Mouse (Mus musculus) spleen, adult 2 months (tissue): ENCODE results near the gene Rasgef1c. TPM values are rescaled to one million over a fixed set of nuclear protein-coding genes. Genes with fewer than 3 reads are reported as not detected.

ENCODE experiments used
- DNase-seq, 2 experiments: peaks; one replicate each; pipeline versions ENCODE4 v3.0.0 to v3.0.0-alpha.2; 2012 to 2021; ENCODE audit warnings: low spot score in 2 of 2, low read depth in 1 of 2
- H3K27ac ChIP-seq: fragments of 200-500 bp; 2 replicates; pipeline ENCODE4 v1.5.1; 2012; ENCODE audit warnings: low read length, inconsistent platforms; ENCODE audit not compliant: insufficient read depth
- H3K27me3 ChIP-seq: fragments of 200-500 bp; 2 replicates; pipeline ENCODE4 v1.6.1; 2012; ENCODE audit warnings: mild to moderate bottlenecking, moderate library complexity, low read length, inconsistent platforms; ENCODE audit not compliant: control insufficient read depth, insufficient read depth
- H3K36me3 ChIP-seq: fragments of 200-500 bp; 2 replicates; pipeline ENCODE4 v1.6.1; 2012; ENCODE audit warnings: mild to moderate bottlenecking, low read length, inconsistent platforms; ENCODE audit not compliant: control insufficient read depth, insufficient read depth
- H3K4me1 ChIP-seq: fragments of 200-500 bp; 2 replicates; pipeline ENCODE4 v1.6.1; 2011; ENCODE audit warnings: inconsistent platforms; ENCODE audit not compliant: control insufficient read depth, insufficient read depth, insufficient read length
- H3K4me3 ChIP-seq: fragments of 200-500 bp; 2 replicates; pipeline ENCODE4 v1.5.1; 2011; ENCODE audit warnings: mild to moderate bottlenecking, inconsistent platforms; ENCODE audit not compliant: insufficient read depth, insufficient read length; ENCODE audit errors: extremely low read depth
- CTCF ChIP-seq: fragments of 200-500 bp; IDR thresholded peaks from 2 replicates; pipeline ENCODE4 v1.5.1; 2011; ENCODE audit warnings: mild to moderate bottlenecking, inconsistent platforms; ENCODE audit not compliant: insufficient read depth, insufficient read length, insufficient replicate concordance; ENCODE audit errors: extremely low read depth
- POLR2A ChIP-seq: fragments of 200-500 bp; IDR thresholded peaks from 2 replicates; pipeline ENCODE4 v1.6.1; 2011; ENCODE audit warnings: low read depth, low read length, inconsistent platforms
- WGBS: fragments of 180-500 bp; shearing (Covaris S2); methylation state at CpG from one replicate; pipeline ENCODE4 v1.1.7; 2018; 5-methylcytosine and 5-hydroxymethylcytosine counted together
- polyA plus RNA-seq: library from polyadenylated mRNA; depleted of rRNA; stranded (reverse); fragments of >200 nt; gene quantifications from 2 replicates; pipeline ENCODE4 v1.2.3, GENCODE M21; 2012

Rasgef1c gene
- polyA plus RNA-seq, 1 experiment = 0.25 TPM

- Histone ChIP-seq H3K36me3 (peaks cover 14% of the 10 kb centered on the region; the same call in 1 of the 2 replicates), H3K4me3 (no peak overlapping the region), H3K27me3 (no peaks in the 10 kb centered on the region), H3K27ac (no peak overlapping the region), H3K4me1 (no peaks in the 10 kb centered on the region)
- no peak for DNase-seq
- no peak for TF ChIP-seq POLR2A
- no peak for TF ChIP-seq CTCF
- 91% methylated on average over 6 of the region's 6 CpGs for WGBS
Observed at GRCm38 (mm10) chr11:49872779-49873178, 28.9 kb upstream of the Rasgef1c start.

GRCm38 (mm10) chr11:49876948-49877817, 24.5 kb upstream of the Rasgef1c start:
- H3K36me3 ChIP-seq = peaks cover 20% of the 10 kb centered on the region; the same call in 1 of the 2 replicates
- 89% methylated on average over 8 of the region's 8 CpGs for whole genome bisulfite sequencing

GRCm38 (mm10) chr11:49879950-49880642, 21.5 kb upstream of the Rasgef1c start:
- Histone ChIP-seq H3K27ac (no peak overlapping the region), H3K27me3 (no peaks in the 10 kb centered on the region), H3K4me1 (no peaks in the 10 kb centered on the region), H3K4me3 (no peak overlapping the region), H3K36me3 (peaks cover 23% of the 10 kb centered on the region)
- 95% methylated on average over 3 of the region's 3 CpGs for WGBS
- DNase-seq = no peak
- TF ChIP-seq POLR2A = no peak
- no peak for TF ChIP-seq CTCF

More at GRCm38 (mm10) chr11:49876948-49877817, 24.5 kb upstream of the Rasgef1c start:
- H3K27ac ChIP-seq = no peak overlapping the region
- TF ChIP-seq POLR2A = no peak
- no peak for TF ChIP-seq CTCF
- DNase-seq = no peak
- H3K4me1 ChIP-seq = no peaks in the 10 kb centered on the region
- no peaks in the 10 kb centered on the region for H3K27me3 ChIP-seq
- no peak overlapping the region for H3K4me3 ChIP-seq

GRCm38 (mm10) chr11:49883394-49883793, 18.2 kb upstream of the Rasgef1c start:
- no peak overlapping the region for H3K4me3 ChIP-seq
- no peak for DNase-seq
- H3K36me3 ChIP-seq = peaks cover 29% of the 10 kb centered on the region
- TF ChIP-seq CTCF (no peak), POLR2A (no peak)
- H3K27me3 ChIP-seq = no peaks in the 10 kb centered on the region
- no peak overlapping the region for H3K27ac ChIP-seq
- no peaks in the 10 kb centered on the region for H3K4me1 ChIP-seq
- WGBS = 88% methylated on average over 3 of the region's 3 CpGs

GRCm38 (mm10) chr11:49888469-49888868, 13.2 kb upstream of the Rasgef1c start:
- Histone ChIP-seq H3K27ac (no peak overlapping the region), H3K4me3 (no peak overlapping the region), H3K27me3 (no peaks in the 10 kb centered on the region), H3K36me3 (peaks cover 18% of the 10 kb centered on the region), H3K4me1 (no peaks in the 10 kb centered on the region)
- WGBS = 86% methylated on average over 5 of the region's 5 CpGs
- no peak for DNase-seq
- TF ChIP-seq POLR2A (no peak), CTCF (no peak)

GRCm38 (mm10) chr11:49891993-49892392, 9.6 kb upstream of the Rasgef1c start:
- Histone ChIP-seq H3K27me3 (no peaks in the 10 kb centered on the region), H3K4me3 (no peak overlapping the region), H3K4me1 (no peaks in the 10 kb centered on the region), H3K27ac (no peak overlapping the region), H3K36me3 (peaks cover 6% of the 10 kb centered on the region)
- TF ChIP-seq POLR2A = no peak
- TF ChIP-seq CTCF = no peak
- WGBS = 85% methylated on average over 5 of the region's 5 CpGs
- DNase-seq = no peak
